Mouse (Mus musculus) liver, embryonic 14.5 days (tissue): ENCODE data around the gene Mok.

Source experiments
- CTCF ChIP-seq: IDR thresholded peaks from 2 replicates; pipeline ENCODE4 v1.5.1; 2016; ENCODE audit warnings: antibody characterized with exemption, low read depth, control low read depth
- EP300 ChIP-seq: IDR thresholded peaks from 2 replicates; pipeline ENCODE4 v1.6.1; 2016; ENCODE audit warnings: antibody characterized with exemption, low read depth

DNA sequence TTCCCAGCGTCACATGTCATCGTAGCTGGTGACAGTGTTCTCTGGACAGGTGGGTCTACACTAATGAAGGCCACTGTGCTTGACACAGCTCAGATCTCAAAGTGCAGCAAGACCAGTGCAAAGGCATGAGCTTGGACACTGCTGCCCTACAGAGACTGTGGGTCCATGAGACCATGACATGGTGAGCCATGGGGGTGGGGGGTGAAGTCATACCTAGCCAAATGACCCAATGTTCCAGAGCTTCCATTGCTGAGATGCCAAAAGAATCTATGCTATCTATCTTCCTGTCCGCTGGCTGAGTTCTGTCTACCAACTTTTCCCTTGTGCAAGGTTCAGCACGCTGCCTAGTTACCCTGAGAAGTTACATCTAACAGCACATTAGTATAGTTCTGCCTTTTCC is 11.8 kb downstream of the Mok start:
- TF ChIP-seq CTCF (no peak), EP300 (no peak)
